Mouse (Mus musculus) liver, embryonic 11.5 days (tissue): ENCODE results near the gene Hsd3b5. TPM values are rescaled to one million over a fixed set of nuclear protein-coding genes. Genes with fewer than 3 reads are reported as not detected.
"Not testable (repeated sequence)": the region's sequence is repeated elsewhere in the genome, so short reads cannot be mapped to it uniquely, and the experiment has no call there.

Experiments
- ATAC-seq: fragments of 200-750 bp; cut with Nextera tagmentation; replicated peaks from 2 replicates; pipeline ENCODE4 v1.8.0; 2017; ENCODE audit warnings: moderate number of reproducible peaks, mild to moderate bottlenecking, moderate TSS enrichment, moderate library complexity; ENCODE audit not compliant: low FRiP score
- DNase-seq: peaks from one replicate; pipeline ENCODE4 v3.0.0-alpha.2; 2017; ENCODE audit warnings: low spot score
- H3K27ac ChIP-seq: fragments of 300-500 bp; sonication (generic); 2 replicates; pipeline ENCODE4 v1.5.1; 2014; ENCODE audit warnings: mild to moderate bottlenecking, low read depth, low read length, control low read depth
- H3K27me3 ChIP-seq: fragments of 300-500 bp; sonication (generic); replicated peaks from 2 replicates; pipeline ENCODE4 v1.6.1; 2014; ENCODE audit warnings: low read length, mixed read lengths; ENCODE audit not compliant: control insufficient read depth, insufficient read depth
- H3K36me3 ChIP-seq: fragments of 300-500 bp; sonication (generic); 2 replicates; pipeline ENCODE4 v1.6.1; 2014; ENCODE audit warnings: mild to moderate bottlenecking, low read length, moderate library complexity, mixed read lengths; ENCODE audit not compliant: control insufficient read depth, insufficient read depth
- H3K4me1 ChIP-seq: fragments of 300-500 bp; sonication (generic); replicated peaks from 2 replicates; pipeline ENCODE4 v1.6.1; 2014; ENCODE audit warnings: low read length, mixed read lengths; ENCODE audit not compliant: control insufficient read depth, insufficient read depth
- H3K4me2 ChIP-seq: fragments of 300-500 bp; sonication (generic); 2 replicates; pipeline ENCODE4 v1.6.1; 2014; ENCODE audit warnings: mild to moderate bottlenecking, control low read depth, moderate library complexity
- H3K4me3 ChIP-seq: fragments of 300-500 bp; sonication (generic); 2 replicates; pipeline ENCODE4 v1.5.1; 2014; ENCODE audit warnings: low read depth, low read length, control low read depth
- H3K9ac ChIP-seq: fragments of 300-500 bp; sonication (generic); 2 replicates; pipeline ENCODE4 v1.6.1; 2014; ENCODE audit warnings: low read depth, low read length, control low read depth
- H3K9me3 ChIP-seq: fragments of 300-500 bp; sonication (generic); 2 replicates; pipeline ENCODE4 v1.6.1; 2016; ENCODE audit warnings: low read length, inconsistent platforms, mixed read lengths; ENCODE audit not compliant: control insufficient read depth
- WGBS: fragments of 180-500 bp; shearing (Covaris S2); extraction: QIAGEN DNeasy Blood & Tissue Kit; methylation state at CpG from one replicate; pipeline ENCODE4 v1.1.7; 2014; 5-methylcytosine and 5-hydroxymethylcytosine counted together
- polyA plus RNA-seq: library from polyadenylated mRNA; unstranded; fragments of >200 nt; fragmentation: Nextera tagmentation; extraction: Ambion mirVana; gene quantifications from 2 replicates; pipeline ENCODE4 v1.2.1, GENCODE M21; 2014

Hsd3b5 gene
- polyA plus RNA-seq, 1 experiment from 2014 or later, result not detected

GRCm38 (mm10) chr3:98587721-98588120 lies 42.3 kb downstream of the Hsd3b5 start:
- WGBS, result 59% methylated on average over 2 of the region's 2 CpGs
- H3K4me2 ChIP-seq, result no peak overlapping the region
- H3K4me1 ChIP-seq, result no peaks in the 10 kb centered on the region
- no peaks in the 10 kb centered on the region for H3K9me3 ChIP-seq
- DNase-seq, result no peak
- H3K36me3 ChIP-seq, result no peaks in the 10 kb centered on the region
- H3K9ac ChIP-seq, result no peak overlapping the region
- no peaks in the 10 kb centered on the region for H3K27me3 ChIP-seq
- no peak overlapping the region for H3K27ac ChIP-seq
- no peak for ATAC-seq
- H3K4me3 ChIP-seq, result no peak overlapping the region

DNA sequence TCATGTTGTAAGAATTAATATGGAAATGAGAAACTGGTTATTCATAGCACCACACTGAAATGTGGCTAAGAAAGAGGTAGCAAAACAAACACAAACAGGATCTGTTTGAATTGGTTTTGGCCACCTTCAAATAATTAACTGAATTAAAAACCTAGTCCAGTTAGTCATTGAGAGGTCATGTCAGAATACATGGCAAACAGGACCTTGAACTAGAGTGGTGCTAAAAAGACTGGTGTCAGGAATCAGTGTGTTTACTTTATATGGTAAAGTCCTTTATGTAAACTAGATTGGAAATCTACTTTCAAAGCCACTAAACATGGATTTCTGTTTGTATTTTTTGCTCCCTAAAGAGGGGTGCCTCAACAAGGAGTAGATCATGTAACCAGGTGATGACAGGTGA lies 47.4 kb downstream of the Hsd3b5 start:
- DNase-seq, H3K4me3 ChIP-seq, H3K4me1 ChIP-seq, H3K4me2 ChIP-seq, H3K27me3 ChIP-seq, H3K9me3 ChIP-seq, H3K9ac ChIP-seq, H3K36me3 ChIP-seq, H3K27ac ChIP-seq, ATAC-seq: not testable (repeated sequence)

DNA sequence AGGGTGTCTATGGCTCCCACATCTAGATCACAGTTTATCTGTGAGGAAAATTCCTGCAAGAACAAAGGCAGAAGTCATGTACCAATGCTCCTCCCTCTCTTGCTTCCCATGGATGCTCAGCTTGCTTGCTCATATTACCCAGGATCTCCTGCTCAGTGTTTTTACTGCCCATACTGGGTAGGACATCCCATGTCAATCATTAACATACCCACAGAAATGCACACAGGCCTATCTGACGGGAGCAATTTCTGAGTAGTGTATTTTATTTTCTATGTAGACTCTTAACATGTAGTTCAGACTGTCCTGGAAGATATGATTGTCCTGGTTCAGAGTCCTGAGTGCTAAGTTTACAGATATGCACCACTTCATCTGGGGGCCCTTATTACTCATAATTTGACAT lies 47.9 kb downstream of the Hsd3b5 start:
- not testable (repeated sequence) for H3K27me3 ChIP-seq, H3K9me3 ChIP-seq, DNase-seq, H3K4me1 ChIP-seq, H3K9ac ChIP-seq, ATAC-seq, H3K36me3 ChIP-seq, H3K4me3 ChIP-seq, H3K4me2 ChIP-seq, H3K27ac ChIP-seq
- no CpG with 5 or more reads among the region's 1 CpGs for WGBS

- not testable (repeated sequence) for H3K9me3 ChIP-seq, H3K27ac ChIP-seq, ATAC-seq, H3K9ac ChIP-seq, H3K4me3 ChIP-seq, H3K4me2 ChIP-seq, H3K4me1 ChIP-seq, DNase-seq, H3K27me3 ChIP-seq, H3K36me3 ChIP-seq
- no CpG with 5 or more reads among the region's 1 CpGs for WGBS
These were observed 49.0 kb downstream of the Hsd3b5 start for GRCm38 (mm10) chr3:98581024-98581423.

Other genes with a start within 250 kb of the Hsd3b5 start
- 4.8 and 5.7 TPM in 2 replicates for gene Zfp697, start 247.8 kb downstream of the Hsd3b5 start, polyA plus RNA-seq
- gene Gm4450, start 173.1 kb downstream of the Hsd3b5 start, polyA plus RNA-seq, result not detected in 2 replicates
- gene Hsd3b4, start 119.7 kb downstream of the Hsd3b5 start, polyA plus RNA-seq, result 0.11 and 0.22 TPM in 2 replicates
- 0.11 and 0.22 TPM in 2 replicates for gene Gm10681, start 41.4 kb downstream of the Hsd3b5 start, polyA plus RNA-seq
- gene Hsd3b2, start 94.3 kb upstream of the Hsd3b5 start, polyA plus RNA-seq, result not detected in 2 replicates
- gene Hsd3b3, start 132.9 kb upstream of the Hsd3b5 start, polyA plus RNA-seq, result 0.19 TPM in 1 of 2 replicates, not detected in the other
- gene Hsd3b6, start 184.2 kb upstream of the Hsd3b5 start, polyA plus RNA-seq, result 29.0 and 32.1 TPM in 2 replicates
- 8.3 and 8.4 TPM in 2 replicates for gene Hsd3b1, start 229.5 kb upstream of the Hsd3b5 start, polyA plus RNA-seq